Mouse (Mus musculus) liver (tissue): ENCODE measurements around the gene Gm17728.
"Not testable (repeated sequence)": the region's sequence is repeated elsewhere in the genome, so short reads cannot be mapped to it uniquely, and the experiment has no call there.

ENCODE experiments used
- DNase-seq: peaks from one replicate; pipeline ENCODE4 v3.0.0-alpha.2; 2020; ENCODE audit warnings: mixed read lengths

The Gm17728 gene

GRCm38 (mm10) chr17:9421760-9422159 is at the start of gene Gm17728:
Gene Gm17728, plus strand, starts transcription at chr17:9422060.
- not testable (repeated sequence) for DNase-seq

- no peak for DNase-seq
These were observed 24.4 kb upstream of the Gm17728 start for GRCm38 (mm10) chr17:9397493-9397892.

- DNase-seq: no peak
These were observed 23.3 kb upstream of the Gm17728 start for GRCm38 (mm10) chr17:9398551-9398950.

GRCm38 (mm10) chr17:9403991-9404390 is 17.9 kb upstream of the Gm17728 start:
- DNase-seq: no peak

GRCm38 (mm10) chr17:9407640-9408039 is 14.2 kb upstream of the Gm17728 start:
- no peak for DNase-seq

GRCm38 (mm10) chr17:9419016-9419415 is 2.8 kb upstream of the Gm17728 start:
- DNase-seq: no peak

- DNase-seq: no peak
These were observed 6.6 kb downstream of the Gm17728 start for GRCm38 (mm10) chr17:9428374-9428994.

- DNase-seq: no peak
These were observed 18.3 kb downstream of the Gm17728 start for GRCm38 (mm10) chr17:9439997-9440655.

GRCm38 (mm10) chr17:9456406-9456805 is 34.5 kb downstream of the Gm17728 start:
- no peak for DNase-seq

- DNase-seq: no peak
These were observed 39.0 kb downstream of the Gm17728 start for GRCm38 (mm10) chr17:9460904-9461303.
